Mouse (Mus musculus): ENCODE data around the gene Tmsb15l. TPM values are rescaled to one million over a fixed set of nuclear protein-coding genes. Genes with fewer than 3 reads are reported as not detected.
"Not testable (repeated sequence)": the region's sequence is repeated elsewhere in the genome, so short reads cannot be mapped to it uniquely, and the experiment has no call there.

The Tmsb15l gene
- polyA plus RNA-seq, 1 experiment from 2014 or later = 12.9 TPM

DNA sequence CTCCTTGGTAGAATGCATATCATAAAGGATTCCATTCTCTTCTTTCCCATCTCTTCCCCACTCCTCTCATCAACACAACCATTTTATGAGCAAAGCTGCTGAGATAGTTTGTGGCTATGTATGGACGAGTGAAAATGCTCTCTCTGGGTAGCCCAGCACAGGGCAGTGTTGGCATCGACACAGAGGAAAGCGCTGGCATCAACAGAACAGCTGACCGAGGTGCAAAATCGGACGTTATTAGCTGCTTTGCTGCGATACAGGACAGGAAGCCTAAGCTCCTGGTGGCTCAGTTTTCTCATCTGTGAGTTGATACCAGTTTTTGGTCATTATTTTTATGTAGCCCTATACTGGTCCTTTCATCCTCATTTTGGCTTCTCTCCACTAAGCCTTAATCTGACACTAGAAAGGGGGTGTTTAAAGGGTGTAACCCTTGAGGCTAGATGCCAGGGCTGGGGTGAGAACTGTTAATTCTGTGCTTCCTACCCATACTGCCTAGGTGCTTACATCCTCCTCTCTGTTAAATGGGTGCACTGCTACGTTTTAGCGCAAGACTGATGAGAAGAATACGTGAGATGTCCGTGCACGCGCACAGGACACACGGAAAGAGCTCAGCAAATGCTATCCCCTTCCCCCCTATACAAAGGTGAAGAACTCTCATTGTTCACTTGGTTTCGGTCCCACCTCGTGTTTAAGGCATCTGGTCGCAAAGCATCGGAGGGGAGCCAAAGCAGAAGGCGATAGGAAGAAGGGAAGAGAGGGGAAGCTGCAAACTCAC lies 15.7 kb upstream of the Tmsb15l start:
- peak; percentile 42 for ATAC-seq (replicated peaks; ENCODE audit: insufficient number of reproducible peaks, low FRiP score, low TSS enrichment, low read depth)
- no peaks in the 10 kb centered on the region for H3K27me3 ChIP-seq (ENCODE audit: control insufficient read depth, insufficient read depth, low read length)

DNA sequence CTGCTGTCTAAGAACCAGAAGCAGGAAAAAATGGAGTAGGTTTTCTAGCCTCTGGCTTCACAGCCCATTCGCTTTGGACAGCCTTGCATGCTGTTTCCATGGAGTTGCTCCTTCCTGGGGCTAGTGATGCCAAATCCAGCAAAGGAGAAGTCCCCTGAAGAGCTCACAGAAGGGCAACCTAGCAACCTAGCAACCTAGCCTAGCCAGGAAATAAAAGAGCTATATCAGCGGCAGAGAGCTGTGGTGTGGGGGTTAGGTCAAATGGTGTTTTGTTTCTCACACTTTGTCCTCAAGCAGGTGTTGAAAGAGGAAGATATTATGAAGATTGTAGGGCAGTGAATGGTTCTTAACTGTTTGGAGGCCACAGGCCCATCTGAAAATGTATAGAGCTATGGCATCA lies 14.6 kb upstream of the Tmsb15l start:
- H3K27me3 ChIP-seq (ENCODE audit: control insufficient read depth, insufficient read depth, low read length) = no peaks in the 10 kb centered on the region
- WGBS = 65% methylated on average over 2 of the region's 2 CpGs

More for the DNA sequence above, 15.7 kb upstream of the Tmsb15l start:
- no peaks in the 10 kb centered on the region for H3K36me3 ChIP-seq (replicated peaks; ENCODE audit: control insufficient read depth, insufficient read depth, low read depth, low read length)
- H3K27ac ChIP-seq (replicated peaks; ENCODE audit: low read depth, low read length) = no peak overlapping the region
- peak overlapping the region; percentile 36 for H3K4me2 ChIP-seq (ENCODE audit: low read depth, low read length)
- H3K9ac ChIP-seq (replicated peaks; ENCODE audit: low read length) = peak overlapping the region; percentile 41
- H3K4me1 ChIP-seq (ENCODE audit: control insufficient read depth, insufficient read depth, low read length) = no peaks in the 10 kb centered on the region
- peak; percentile 2 for DNase-seq (ENCODE audit: low spot score)
- no peaks in the 10 kb centered on the region for H3K9me3 ChIP-seq (replicated peaks; ENCODE audit: control insufficient read depth, low read length)
- 30% methylated on average over 19 of the region's 19 CpGs for WGBS
- H3K4me3 ChIP-seq (ENCODE audit: low read depth, low read length) = peak overlapping the region; percentile 39

DNA sequence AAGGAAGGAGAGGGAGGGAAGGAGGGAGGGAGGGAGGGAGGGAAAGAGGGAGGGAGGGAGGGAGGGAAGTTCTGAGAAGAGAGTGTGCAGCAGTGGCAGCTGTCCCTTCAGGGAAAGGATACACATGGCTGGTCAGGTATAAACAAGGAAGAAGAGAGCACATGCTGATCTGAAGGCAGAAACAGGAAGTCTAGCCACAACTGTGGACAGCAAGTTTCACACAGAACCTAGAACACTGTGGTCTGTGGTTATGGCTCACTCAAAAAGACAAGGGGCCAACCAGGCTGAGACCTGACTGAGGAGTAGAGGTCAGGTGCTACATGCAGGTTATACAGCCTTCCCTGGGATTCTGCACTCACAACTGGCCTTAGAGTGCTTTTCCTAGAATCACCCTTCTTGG lies 9.4 kb upstream of the Tmsb15l start:
- Histone ChIP-seq H3K4me1 (ENCODE audit: control insufficient read depth, insufficient read depth, low read length) (no peaks in the 10 kb centered on the region), H3K9ac (replicated peaks; ENCODE audit: low read length) (no peak overlapping the region), H3K4me2 (ENCODE audit: low read depth, low read length) (no peak overlapping the region), H3K27me3 (ENCODE audit: control insufficient read depth, insufficient read depth, low read length) (no peaks in the 10 kb centered on the region), H3K4me3 (ENCODE audit: low read depth, low read length) (no peak overlapping the region), H3K27ac (replicated peaks; ENCODE audit: low read depth, low read length) (no peak overlapping the region), H3K36me3 (replicated peaks; ENCODE audit: control insufficient read depth, insufficient read depth, low read depth, low read length) (no peaks in the 10 kb centered on the region), H3K9me3 (replicated peaks; ENCODE audit: control insufficient read depth, low read length) (no peaks in the 10 kb centered on the region)
- DNase-seq (ENCODE audit: low spot score) = no peak
- no peak for ATAC-seq (replicated peaks; ENCODE audit: insufficient number of reproducible peaks, low FRiP score, low TSS enrichment, low read depth)

More for the DNA sequence above, 14.6 kb upstream of the Tmsb15l start:
- Histone ChIP-seq H3K9ac (replicated peaks; ENCODE audit: low read length) (no peak overlapping the region), H3K27ac (replicated peaks; ENCODE audit: low read depth, low read length) (no peak overlapping the region), H3K4me1 (ENCODE audit: control insufficient read depth, insufficient read depth, low read length) (no peaks in the 10 kb centered on the region), H3K4me3 (ENCODE audit: low read depth, low read length) (no peak overlapping the region), H3K9me3 (replicated peaks; ENCODE audit: control insufficient read depth, low read length) (no peaks in the 10 kb centered on the region), H3K4me2 (ENCODE audit: low read depth, low read length) (no peak overlapping the region), H3K36me3 (replicated peaks; ENCODE audit: control insufficient read depth, insufficient read depth, low read depth, low read length) (no peaks in the 10 kb centered on the region)
- ATAC-seq (replicated peaks; ENCODE audit: insufficient number of reproducible peaks, low FRiP score, low TSS enrichment, low read depth) (no peak), DNase-seq (ENCODE audit: low spot score) (no peak)

DNA sequence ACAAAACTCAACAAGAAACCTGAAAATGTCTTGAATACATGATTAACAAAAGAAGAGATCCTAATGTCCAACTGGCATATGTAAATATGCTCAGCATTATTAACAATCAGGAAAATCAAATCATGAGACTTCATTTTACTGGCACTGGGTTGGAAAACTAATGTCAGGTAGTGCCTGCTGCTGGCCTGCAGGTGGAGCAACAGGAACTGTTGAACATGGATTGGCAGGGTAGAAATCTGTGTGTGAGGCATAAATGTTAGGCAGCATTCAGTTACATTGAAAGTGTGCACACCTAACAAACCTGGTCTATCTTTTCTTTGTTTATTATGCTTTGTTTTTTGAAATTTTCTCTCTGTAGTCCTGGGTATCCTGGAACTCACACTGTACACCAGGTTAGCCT lies 1.9 kb upstream of the Tmsb15l start:
- Histone ChIP-seq H3K9ac (replicated peaks; ENCODE audit: low read length) (no peak overlapping the region), H3K9me3 (replicated peaks; ENCODE audit: control insufficient read depth, low read length) (no peaks in the 10 kb centered on the region), H3K4me3 (ENCODE audit: low read depth, low read length) (no peak overlapping the region), H3K27ac (replicated peaks; ENCODE audit: low read depth, low read length) (no peak overlapping the region), H3K4me2 (ENCODE audit: low read depth, low read length) (no peak overlapping the region), H3K4me1 (ENCODE audit: control insufficient read depth, insufficient read depth, low read length) (no peaks in the 10 kb centered on the region), H3K36me3 (replicated peaks; ENCODE audit: control insufficient read depth, insufficient read depth, low read depth, low read length) (no peaks in the 10 kb centered on the region), H3K27me3 (ENCODE audit: control insufficient read depth, insufficient read depth, low read length) (no peaks in the 10 kb centered on the region)
- ATAC-seq (replicated peaks; ENCODE audit: insufficient number of reproducible peaks, low FRiP score, low TSS enrichment, low read depth) (no peak), DNase-seq (ENCODE audit: low spot score) (peak; percentile 26)

DNA sequence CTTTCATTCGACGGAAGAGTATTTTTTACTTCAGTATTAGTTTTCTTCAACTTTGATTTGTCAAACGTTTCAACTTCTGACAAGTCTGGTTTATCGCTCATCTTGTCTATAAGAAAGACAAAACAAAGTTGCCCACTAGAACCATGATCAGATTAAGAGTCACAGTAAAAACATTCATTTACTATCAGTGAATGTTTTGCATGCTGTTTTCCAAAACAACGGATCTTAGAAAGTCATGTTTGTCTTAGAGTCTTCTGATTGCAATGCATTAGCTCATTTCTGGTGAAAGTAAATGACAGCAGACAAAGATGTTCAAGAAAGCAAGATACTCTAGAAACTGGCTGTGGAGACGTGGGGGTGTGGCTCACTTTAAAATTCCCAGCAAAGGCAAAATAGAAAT lies 1.3 kb downstream of the Tmsb15l start, which contains the start of gene Tmsb15b2:
Gene Tmsb15b2, minus strand, starts transcription at position 101 of the 400 bp plus-strand sequence.
- DNase-seq (ENCODE audit: low spot score); H3K36me3 ChIP-seq (replicated peaks; ENCODE audit: control insufficient read depth, insufficient read depth, low read depth, low read length); H3K27me3 ChIP-seq (ENCODE audit: control insufficient read depth, insufficient read depth, low read length); H3K27ac ChIP-seq (replicated peaks; ENCODE audit: low read depth, low read length); H3K9me3 ChIP-seq (replicated peaks; ENCODE audit: control insufficient read depth, low read length); H3K4me1 ChIP-seq (ENCODE audit: control insufficient read depth, insufficient read depth, low read length); ATAC-seq (replicated peaks; ENCODE audit: insufficient number of reproducible peaks, low FRiP score, low TSS enrichment, low read depth); H3K9ac ChIP-seq (replicated peaks; ENCODE audit: low read length): not testable (repeated sequence)
- 86% methylated on average over 6 of the region's 6 CpGs for WGBS
- H3K4me3 ChIP-seq (ENCODE audit: low read depth, low read length) = peak within 1 kb of the TSS; percentile 38
- H3K4me2 ChIP-seq (ENCODE audit: low read depth, low read length) = peak within 1 kb of the TSS; percentile 37

DNA sequence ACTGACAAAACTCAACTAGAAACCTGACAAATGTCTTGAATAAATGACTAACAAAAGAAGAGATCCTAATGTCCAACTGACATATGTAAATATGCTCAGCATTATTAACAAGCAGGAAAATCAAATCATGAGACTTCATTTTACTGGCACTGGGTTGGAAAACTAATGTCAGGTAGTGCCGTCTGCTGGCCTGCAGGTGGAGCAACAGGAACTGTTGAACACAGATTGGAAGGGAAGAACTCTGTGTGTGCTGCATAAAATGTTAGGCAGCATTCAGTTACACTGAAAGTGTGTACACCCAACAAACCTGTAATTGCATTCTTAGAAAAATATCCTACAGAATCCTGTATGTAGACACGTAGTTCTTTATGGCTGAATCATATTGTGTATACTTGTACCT lies 17.0 kb downstream of the Tmsb15l start:
- Histone ChIP-seq H3K9ac (replicated peaks; ENCODE audit: low read length) (no peak overlapping the region), H3K9me3 (replicated peaks; ENCODE audit: control insufficient read depth, low read length) (no peaks in the 10 kb centered on the region), H3K4me2 (ENCODE audit: low read depth, low read length) (no peak overlapping the region), H3K4me1 (ENCODE audit: control insufficient read depth, insufficient read depth, low read length) (no peaks in the 10 kb centered on the region), H3K36me3 (replicated peaks; ENCODE audit: control insufficient read depth, insufficient read depth, low read depth, low read length) (no peaks in the 10 kb centered on the region), H3K4me3 (ENCODE audit: low read depth, low read length) (no peak overlapping the region), H3K27ac (replicated peaks; ENCODE audit: low read depth, low read length) (no peak overlapping the region), H3K27me3 (ENCODE audit: control insufficient read depth, insufficient read depth, low read length) (no peaks in the 10 kb centered on the region)
- WGBS = 33% methylated on average over 2 of the region's 2 CpGs
- DNase-seq (ENCODE audit: low spot score) (peak; percentile 7), ATAC-seq (replicated peaks; ENCODE audit: insufficient number of reproducible peaks, low FRiP score, low TSS enrichment, low read depth) (no peak)

DNA sequence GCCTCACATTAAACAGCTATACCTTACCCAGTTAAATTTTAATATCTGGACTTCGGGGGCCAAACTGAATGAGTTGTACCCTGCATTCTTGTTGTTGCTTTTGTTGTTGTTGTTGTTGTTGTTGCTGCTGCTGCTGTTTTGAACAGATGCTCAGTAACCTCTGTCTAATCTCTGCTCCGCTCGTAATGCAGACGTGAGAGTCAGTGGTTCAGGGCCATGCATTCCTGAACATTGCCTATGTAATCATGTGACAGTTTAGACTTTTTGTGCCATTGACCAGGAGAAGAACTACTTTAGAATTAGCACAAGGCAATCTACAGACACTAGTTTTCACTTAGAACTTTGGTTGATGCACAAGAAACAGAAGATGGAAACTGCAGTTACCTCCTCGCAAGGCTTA lies 18.4 kb downstream of the Tmsb15l start:
- not testable (repeated sequence) for H3K27me3 ChIP-seq (ENCODE audit: control insufficient read depth, insufficient read depth, low read length); H3K9ac ChIP-seq (replicated peaks; ENCODE audit: low read length); H3K9me3 ChIP-seq (replicated peaks; ENCODE audit: control insufficient read depth, low read length); H3K4me2 ChIP-seq (ENCODE audit: low read depth, low read length); H3K4me3 ChIP-seq (ENCODE audit: low read depth, low read length); H3K36me3 ChIP-seq (replicated peaks; ENCODE audit: control insufficient read depth, insufficient read depth, low read depth, low read length); DNase-seq (ENCODE audit: low spot score); H3K4me1 ChIP-seq (ENCODE audit: control insufficient read depth, insufficient read depth, low read length); H3K27ac ChIP-seq (replicated peaks; ENCODE audit: low read depth, low read length)
- WGBS = 55% methylated on average over 5 of the region's 5 CpGs
- 0 out of 2 replicates have a peak, but pooled peaks have one; percentile 9 for ATAC-seq (replicated peaks; ENCODE audit: insufficient number of reproducible peaks, low FRiP score, low TSS enrichment, low read depth)

DNA sequence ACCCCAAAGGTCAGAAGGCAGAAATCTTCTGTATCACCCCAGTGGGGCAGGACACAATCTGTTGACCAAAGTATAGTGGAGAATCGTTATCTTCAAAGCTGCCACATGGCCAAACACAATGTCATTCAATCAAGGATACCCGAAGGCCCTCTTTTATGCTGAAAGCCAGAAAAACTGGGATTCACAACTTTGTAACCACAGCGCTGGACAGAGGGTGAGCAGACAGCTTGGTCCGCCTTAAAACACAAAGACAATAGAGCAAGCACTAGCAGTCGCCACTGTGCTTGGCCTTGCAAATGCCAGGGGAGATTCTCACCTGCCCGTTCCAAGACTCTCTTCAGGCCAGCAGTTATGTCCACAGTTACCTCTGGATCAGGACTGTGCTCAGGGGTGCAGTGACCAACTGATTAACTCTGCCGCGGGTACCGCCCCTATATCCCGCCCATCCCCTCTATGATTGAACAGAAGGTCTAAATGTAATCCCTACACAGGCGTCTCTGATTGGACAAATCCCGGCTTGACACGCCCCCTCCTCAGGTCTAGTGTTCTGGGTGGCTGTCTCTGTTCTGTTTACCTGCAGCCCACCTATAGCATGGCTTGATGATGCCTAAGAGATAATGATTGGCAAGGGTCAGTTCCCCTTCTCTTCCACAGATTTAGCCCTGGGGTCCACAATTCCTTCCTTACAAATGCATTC lies 18.9 kb downstream of the Tmsb15l start:
- not testable (repeated sequence) for H3K9ac ChIP-seq (replicated peaks; ENCODE audit: low read length); H3K36me3 ChIP-seq (replicated peaks; ENCODE audit: control insufficient read depth, insufficient read depth, low read depth, low read length); H3K27me3 ChIP-seq (ENCODE audit: control insufficient read depth, insufficient read depth, low read length); H3K9me3 ChIP-seq (replicated peaks; ENCODE audit: control insufficient read depth, low read length); H3K27ac ChIP-seq (replicated peaks; ENCODE audit: low read depth, low read length); H3K4me1 ChIP-seq (ENCODE audit: control insufficient read depth, insufficient read depth, low read length)
- DNase-seq (ENCODE audit: low spot score) = peak; percentile 80
- 27% methylated on average over 13 of the region's 13 CpGs for WGBS
- H3K4me2 ChIP-seq (ENCODE audit: low read depth, low read length) = peak overlapping the region; percentile 13; the same call in 1 of the 2 replicates
- peak overlapping the region; percentile 21 for H3K4me3 ChIP-seq (ENCODE audit: low read depth, low read length)
- ATAC-seq (replicated peaks; ENCODE audit: insufficient number of reproducible peaks, low FRiP score, low TSS enrichment, low read depth) = peak; percentile 100
